Mouse (Mus musculus): Measurements from ENCODE around the gene Dio3. TPM values are rescaled to one million over a fixed set of nuclear protein-coding genes. Genes with fewer than 3 reads are reported as not detected.

Dio3 gene
- not detected for total RNA-seq (2023)

DNA sequence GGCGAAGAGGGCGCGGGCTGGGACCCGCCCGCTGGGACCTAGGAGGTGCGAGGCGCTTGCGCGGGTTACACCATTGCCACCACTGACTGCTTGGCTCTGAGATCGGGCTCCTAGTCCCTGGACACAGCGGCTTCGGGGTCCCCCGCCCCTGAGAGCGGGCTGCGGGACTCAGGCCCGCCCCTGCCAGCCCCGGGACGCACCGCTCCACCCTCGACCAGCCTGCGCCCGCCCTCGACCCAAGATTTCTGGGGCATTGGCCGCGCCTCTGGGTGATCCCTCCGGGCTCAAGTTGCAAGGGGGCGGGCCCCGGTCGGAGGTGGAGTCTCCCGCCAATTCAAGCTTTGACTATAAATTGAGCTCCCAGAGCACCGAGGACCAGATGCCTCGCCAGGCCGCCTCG is at the start of gene Dio3:
Gene Dio3 (plus strand): TSS at position 216 of the 400 bp plus-strand sequence.

Other genes with a start within 250 kb of the Dio3 start
- gene Ppp2r5c, start 168.1 kb downstream of the Dio3 start, total RNA-seq (2023), result 100 to 1,000 TPM; 129 to 131 TPM